Mouse (Mus musculus) midbrain, embryonic 15.5 days (tissue): ENCODE measurements around the gene Sucnr1. TPM values are rescaled to one million over a fixed set of nuclear protein-coding genes. Genes with fewer than 3 reads are reported as not detected.
A peak's percentile ranks its signal among the peaks of the same experiment; 100 is the strongest.

Experiments
- ATAC-seq: fragments of 200-750 bp; cut with Nextera tagmentation; replicated peaks from 2 replicates; pipeline ENCODE4 v1.8.0; 2017; ENCODE audit warnings: moderate TSS enrichment
- H3K27ac ChIP-seq: fragments of 300-500 bp; sonication (generic); 2 replicates; pipeline ENCODE4 v1.5.1; 2015; ENCODE audit warnings: mild to moderate bottlenecking, inconsistent platforms
- H3K27me3 ChIP-seq: fragments of 300-500 bp; sonication (generic); replicated peaks from 2 replicates; pipeline ENCODE4 v1.6.1; 2015; ENCODE audit warnings: inconsistent platforms
- H3K36me3 ChIP-seq: fragments of 300-500 bp; sonication (generic); replicated peaks from 2 replicates; pipeline ENCODE4 v1.6.1; 2015; ENCODE audit warnings: inconsistent platforms
- H3K4me1 ChIP-seq: fragments of 300-500 bp; sonication (generic); 2 replicates; pipeline ENCODE4 v1.6.1; 2015; ENCODE audit warnings: inconsistent platforms
- H3K4me2 ChIP-seq: fragments of 300-500 bp; sonication (generic); 2 replicates; pipeline ENCODE4 v1.6.1; 2015; ENCODE audit warnings: inconsistent platforms, mild to moderate bottlenecking, moderate library complexity
- H3K4me3 ChIP-seq: fragments of 300-500 bp; sonication (generic); 2 replicates; pipeline ENCODE4 v1.5.1; 2015; ENCODE audit warnings: mild to moderate bottlenecking, inconsistent platforms
- H3K9ac ChIP-seq: fragments of 300-500 bp; sonication (generic); 2 replicates; pipeline ENCODE4 v1.6.1; 2015; ENCODE audit warnings: mild to moderate bottlenecking, inconsistent platforms
- H3K9me3 ChIP-seq: fragments of 300-500 bp; sonication (generic); 2 replicates; pipeline ENCODE4 v1.6.1; 2016; ENCODE audit warnings: inconsistent platforms
- WGBS: fragments of 180-500 bp; shearing (Covaris S2); methylation state at CpG from one replicate; pipeline ENCODE4 v1.1.7; 2015; ENCODE audit warnings: mixed read lengths; 5-methylcytosine and 5-hydroxymethylcytosine counted together
- polyA plus RNA-seq: library from polyadenylated mRNA; unstranded; fragments of >200 nt; fragmentation: Nextera tagmentation; extraction: Ambion mirVana; gene quantifications from 2 replicates; pipeline ENCODE4 v1.2.1, GENCODE M21; 2015

Sucnr1 gene
- polyA plus RNA-seq, result not detected in 2 replicates

- Histone ChIP-seq H3K27me3 (no peaks in the 10 kb centered on the region), H3K9ac (no peak within 1 kb of the TSS), H3K4me3 (no peak within 1 kb of the TSS), H3K36me3 (no peaks in the 10 kb centered on the region), H3K9me3 (no peaks in the 10 kb centered on the region), H3K27ac (no peak within 1 kb of the TSS), H3K4me2 (0 out of 2 replicates have a peak within 1 kb of the TSS, but pooled peaks have one; percentile 5), H3K4me1 (peaks cover 3% of the 10 kb centered on the region)
- WGBS, result 29% methylated on average over 4 of the region's 4 CpGs
- ATAC-seq, result peak; percentile 79
Observed at GRCm38 (mm10) chr3:60081648-60082047, at the start of gene Sucnr1. TSS of gene Sucnr1 (plus strand) at chr3:60081869.

GRCm38 (mm10) chr3:60046221-60046913 is 35.3 kb upstream of the Sucnr1 start:
- WGBS, result 88% methylated on average over 3 of the region's 3 CpGs
- Histone ChIP-seq H3K27me3 (no peaks in the 10 kb centered on the region), H3K9ac (no peak overlapping the region), H3K4me3 (no peak overlapping the region), H3K9me3 (no peaks in the 10 kb centered on the region), H3K4me1 (no peaks in the 10 kb centered on the region), H3K36me3 (no peaks in the 10 kb centered on the region), H3K4me2 (no peak overlapping the region), H3K27ac (no peak overlapping the region)
- ATAC-seq, result no peak

- Histone ChIP-seq H3K4me2 (no peak overlapping the region), H3K9ac (no peak overlapping the region), H3K36me3 (no peaks in the 10 kb centered on the region), H3K4me1 (no peaks in the 10 kb centered on the region), H3K4me3 (no peak overlapping the region), H3K27ac (no peak overlapping the region), H3K9me3 (no peaks in the 10 kb centered on the region), H3K27me3 (no peaks in the 10 kb centered on the region)
- WGBS, result 87% methylated on average over 3 of the region's 3 CpGs
- ATAC-seq, result no peak
Observed at GRCm38 (mm10) chr3:60053231-60053927, 28.3 kb upstream of the Sucnr1 start.

GRCm38 (mm10) chr3:60053931-60054330 is 27.7 kb upstream of the Sucnr1 start:
- Histone ChIP-seq H3K9ac (no peak overlapping the region), H3K4me2 (no peak overlapping the region), H3K27ac (no peak overlapping the region), H3K4me3 (no peak overlapping the region), H3K4me1 (no peaks in the 10 kb centered on the region), H3K27me3 (no peaks in the 10 kb centered on the region), H3K36me3 (no peaks in the 10 kb centered on the region), H3K9me3 (no peaks in the 10 kb centered on the region)
- ATAC-seq, result no peak
- 95% methylated on average over 2 of the region's 2 CpGs for WGBS

- H3K27me3 ChIP-seq, result no peaks in the 10 kb centered on the region
- H3K36me3 ChIP-seq, result no peaks in the 10 kb centered on the region
- H3K4me2 ChIP-seq, result no peak overlapping the region
- no peak overlapping the region for H3K9ac ChIP-seq
- no peak overlapping the region for H3K4me3 ChIP-seq
- no peak overlapping the region for H3K27ac ChIP-seq
- WGBS, result 28% methylated on average over 3 of the region's 3 CpGs
- no peaks in the 10 kb centered on the region for H3K9me3 ChIP-seq
- no peaks in the 10 kb centered on the region for H3K4me1 ChIP-seq
- ATAC-seq, result no peak
Observed at GRCm38 (mm10) chr3:60056451-60056850, 25.2 kb upstream of the Sucnr1 start.

- Histone ChIP-seq H3K4me1 (no peaks in the 10 kb centered on the region), H3K27ac (no peak overlapping the region), H3K36me3 (no peaks in the 10 kb centered on the region), H3K27me3 (no peaks in the 10 kb centered on the region), H3K4me2 (no peak overlapping the region), H3K9ac (no peak overlapping the region), H3K9me3 (no peaks in the 10 kb centered on the region), H3K4me3 (no peak overlapping the region)
- WGBS, result 84% methylated on average over 2 of the region's 2 CpGs
- no peak for ATAC-seq
Observed at GRCm38 (mm10) chr3:60057070-60057808, 24.4 kb upstream of the Sucnr1 start.

- H3K4me3 ChIP-seq, result no peak overlapping the region
- H3K27me3 ChIP-seq, result no peaks in the 10 kb centered on the region
- H3K4me1 ChIP-seq, result no peaks in the 10 kb centered on the region
- H3K27ac ChIP-seq, result no peak overlapping the region
- no peak overlapping the region for H3K9ac ChIP-seq
- no peaks in the 10 kb centered on the region for H3K36me3 ChIP-seq
- H3K9me3 ChIP-seq, result no peaks in the 10 kb centered on the region
- WGBS, result 79% methylated on average over 1 of the region's 1 CpGs
- ATAC-seq, result no peak
- no peak overlapping the region for H3K4me2 ChIP-seq
Observed at GRCm38 (mm10) chr3:60057809-60058082, 23.9 kb upstream of the Sucnr1 start.

GRCm38 (mm10) chr3:60078883-60079415 is 2.7 kb upstream of the Sucnr1 start:
- Histone ChIP-seq H3K4me1 (peaks cover 3% of the 10 kb centered on the region), H3K9ac (no peak overlapping the region), H3K4me3 (no peak overlapping the region), H3K27ac (no peak overlapping the region), H3K4me2 (no peak overlapping the region), H3K36me3 (no peaks in the 10 kb centered on the region), H3K27me3 (no peaks in the 10 kb centered on the region), H3K9me3 (no peaks in the 10 kb centered on the region)
- no peak for ATAC-seq
- 67% methylated on average over 1 of the region's 1 CpGs for WGBS

GRCm38 (mm10) chr3:60080572-60080971 is 1.1 kb upstream of the Sucnr1 start:
- 48% methylated on average over 4 of the region's 4 CpGs for WGBS
- no peaks in the 10 kb centered on the region for H3K9me3 ChIP-seq
- H3K9ac ChIP-seq, result no peak overlapping the region
- ATAC-seq, result no peak
- H3K27ac ChIP-seq, result no peak overlapping the region
- H3K4me3 ChIP-seq, result no peak overlapping the region
- no peak overlapping the region for H3K4me2 ChIP-seq
- H3K36me3 ChIP-seq, result no peaks in the 10 kb centered on the region
- H3K4me1 ChIP-seq, result peaks cover 3% of the 10 kb centered on the region
- H3K27me3 ChIP-seq, result no peaks in the 10 kb centered on the region

- no peaks in the 10 kb centered on the region for H3K27me3 ChIP-seq
- H3K4me3 ChIP-seq, result no peak overlapping the region
- WGBS, result 87% methylated on average over 3 of the region's 3 CpGs
- no peak overlapping the region for H3K4me2 ChIP-seq
- no peaks in the 10 kb centered on the region for H3K9me3 ChIP-seq
- no peak for ATAC-seq
- H3K36me3 ChIP-seq, result no peaks in the 10 kb centered on the region
- no peak overlapping the region for H3K27ac ChIP-seq
- no peak overlapping the region for H3K9ac ChIP-seq
- H3K4me1 ChIP-seq, result peaks cover 3% of the 10 kb centered on the region
Observed at GRCm38 (mm10) chr3:60082746-60083145, 1.1 kb downstream of the Sucnr1 start.

GRCm38 (mm10) chr3:60085729-60086128 is 4.1 kb downstream of the Sucnr1 start:
- 85% methylated on average over 2 of the region's 2 CpGs for WGBS
- no peaks in the 10 kb centered on the region for H3K36me3 ChIP-seq
- no peak overlapping the region for H3K27ac ChIP-seq
- H3K4me1 ChIP-seq, result peaks cover 3% of the 10 kb centered on the region
- H3K4me3 ChIP-seq, result no peak overlapping the region
- H3K9me3 ChIP-seq, result no peaks in the 10 kb centered on the region
- no peaks in the 10 kb centered on the region for H3K27me3 ChIP-seq
- no peak overlapping the region for H3K4me2 ChIP-seq
- H3K9ac ChIP-seq, result no peak overlapping the region
- ATAC-seq, result no peak

GRCm38 (mm10) chr3:60091321-60091720 is 9.7 kb downstream of the Sucnr1 start:
- no peaks in the 10 kb centered on the region for H3K27me3 ChIP-seq
- no peak overlapping the region for H3K9ac ChIP-seq
- WGBS, result 85% methylated on average over 8 of the region's 8 CpGs
- no peak overlapping the region for H3K27ac ChIP-seq
- H3K9me3 ChIP-seq, result no peaks in the 10 kb centered on the region
- H3K4me3 ChIP-seq, result no peak overlapping the region
- H3K4me1 ChIP-seq, result no peaks in the 10 kb centered on the region
- no peaks in the 10 kb centered on the region for H3K36me3 ChIP-seq
- ATAC-seq, result no peak
- no peak overlapping the region for H3K4me2 ChIP-seq
